Mouse (Mus musculus) heart, embryonic 16.5 days (tissue): ENCODE data around the gene Tff1. TPM values are rescaled to one million over a fixed set of nuclear protein-coding genes. Genes with fewer than 3 reads are reported as not detected.

Experiments used
- ATAC-seq: fragments of 200-750 bp; cut with Nextera tagmentation; replicated peaks from 2 replicates; pipeline ENCODE4 v1.8.0; 2017; ENCODE audit warnings: moderate number of reproducible peaks; ENCODE audit not compliant: insufficient read depth, low FRiP score; ENCODE audit errors: extremely low read depth
- H3K27ac ChIP-seq: fragments of 300-500 bp; sonication (generic); 2 replicates; pipeline ENCODE4 v1.5.1; 2014; ENCODE audit warnings: mild to moderate bottlenecking, low read length, control low read depth, moderate library complexity
- H3K27me3 ChIP-seq: fragments of 300-500 bp; sonication (generic); 2 replicates; pipeline ENCODE4 v1.6.1; 2014; ENCODE audit warnings: low read length, mixed read lengths; ENCODE audit not compliant: control insufficient read depth, insufficient read depth
- H3K36me3 ChIP-seq: fragments of 300-500 bp; sonication (generic); 2 replicates; pipeline ENCODE4 v1.6.1; 2014; ENCODE audit not compliant: control insufficient read depth, insufficient read depth
- H3K4me1 ChIP-seq: fragments of 300-500 bp; sonication (generic); 2 replicates; pipeline ENCODE4 v1.6.1; 2014; ENCODE audit warnings: low read length, mixed read lengths; ENCODE audit not compliant: control insufficient read depth, insufficient read depth
- H3K4me2 ChIP-seq: fragments of 300-500 bp; sonication (generic); 2 replicates; pipeline ENCODE4 v1.6.1; 2014; ENCODE audit warnings: low read depth, mild to moderate bottlenecking, control low read depth, low read length
- H3K4me3 ChIP-seq: fragments of 300-500 bp; sonication (generic); 2 replicates; pipeline ENCODE4 v1.5.1; 2014; ENCODE audit warnings: mild to moderate bottlenecking, control low read depth, low read length
- H3K9ac ChIP-seq: fragments of 300-500 bp; sonication (generic); 2 replicates; pipeline ENCODE4 v1.6.1; 2014; ENCODE audit warnings: low read length, control low read depth
- H3K9me3 ChIP-seq: fragments of 300-500 bp; sonication (generic); replicated peaks from 2 replicates; pipeline ENCODE4 v1.6.1; 2016; ENCODE audit warnings: low read length; ENCODE audit not compliant: control insufficient read depth
- WGBS: fragments of 180-500 bp; shearing (Covaris S2); extraction: QIAGEN DNeasy Blood & Tissue Kit; methylation state at CpG from one replicate; pipeline ENCODE4 v1.1.7; 2014; 5-methylcytosine and 5-hydroxymethylcytosine counted together
- polyA plus RNA-seq: library from polyadenylated mRNA; unstranded; fragments of >200 nt; fragmentation: Nextera tagmentation; extraction: Ambion mirVana; gene quantifications from 2 replicates; pipeline ENCODE4 v1.2.1, GENCODE M21; 2015

Gene Tff1
- not detected in 2 replicates for polyA plus RNA-seq

- H3K36me3 ChIP-seq = no peaks in the 10 kb centered on the region
- no peaks in the 10 kb centered on the region for H3K9me3 ChIP-seq
- no peak within 1 kb of the TSS for H3K4me2 ChIP-seq
- no peaks in the 10 kb centered on the region; the same call in 1 of the 2 replicates for H3K27me3 ChIP-seq
- WGBS = 63% methylated on average over 6 of the region's 6 CpGs
- no peak within 1 kb of the TSS for H3K27ac ChIP-seq
- ATAC-seq = no peak
- no peaks in the 10 kb centered on the region for H3K4me1 ChIP-seq
- no peak within 1 kb of the TSS for H3K4me3 ChIP-seq
- H3K9ac ChIP-seq = no peak within 1 kb of the TSS
These were observed at the start of gene Tff1 for GRCm38 (mm10) chr17:31165127-31165526. TSS of gene Tff1 (minus strand) at chr17:31165277.

GRCm38 (mm10) chr17:31211881-31212280 is 46.8 kb upstream of the Tff1 start:
- Histone ChIP-seq H3K4me3 (no peak overlapping the region), H3K4me1 (peaks cover 7% of the 10 kb centered on the region; the same call in 1 of the 2 replicates), H3K4me2 (no peak overlapping the region), H3K9ac (no peak overlapping the region), H3K27ac (no peak overlapping the region), H3K36me3 (no peaks in the 10 kb centered on the region), H3K27me3 (no peaks in the 10 kb centered on the region), H3K9me3 (no peaks in the 10 kb centered on the region)
- no peak for ATAC-seq
- WGBS = 87% methylated on average over 6 of the region's 6 CpGs

DNA sequence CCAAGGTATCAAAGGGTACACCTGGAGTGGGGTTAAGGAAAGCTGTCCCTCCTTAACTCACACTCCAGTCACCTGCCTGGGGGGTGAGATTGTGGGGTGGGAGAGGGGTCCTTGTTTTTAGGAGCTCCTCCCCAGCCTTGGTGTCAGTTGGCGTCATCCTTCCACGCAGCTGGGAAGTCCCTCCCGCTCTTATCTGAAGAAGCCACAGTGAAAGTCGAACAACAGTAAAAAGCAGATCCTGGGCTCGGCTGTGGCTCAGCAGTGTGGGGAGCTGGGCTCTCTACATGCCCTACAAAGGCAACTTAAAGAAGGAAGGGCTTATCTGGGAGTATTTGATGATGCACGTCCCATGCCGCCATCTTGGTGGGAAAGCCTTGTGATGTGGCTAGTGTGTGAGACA is 45.2 kb upstream of the Tff1 start:
- H3K4me3 ChIP-seq = no peak overlapping the region
- no peaks in the 10 kb centered on the region for H3K36me3 ChIP-seq
- no peak overlapping the region for H3K4me2 ChIP-seq
- H3K4me1 ChIP-seq = peaks cover 7% of the 10 kb centered on the region; the same call in 1 of the 2 replicates
- ATAC-seq = no peak
- H3K27ac ChIP-seq = no peak overlapping the region
- no peaks in the 10 kb centered on the region for H3K27me3 ChIP-seq
- WGBS = 62% methylated on average over 7 of the region's 7 CpGs
- H3K9me3 ChIP-seq = no peaks in the 10 kb centered on the region
- no peak overlapping the region for H3K9ac ChIP-seq

DNA sequence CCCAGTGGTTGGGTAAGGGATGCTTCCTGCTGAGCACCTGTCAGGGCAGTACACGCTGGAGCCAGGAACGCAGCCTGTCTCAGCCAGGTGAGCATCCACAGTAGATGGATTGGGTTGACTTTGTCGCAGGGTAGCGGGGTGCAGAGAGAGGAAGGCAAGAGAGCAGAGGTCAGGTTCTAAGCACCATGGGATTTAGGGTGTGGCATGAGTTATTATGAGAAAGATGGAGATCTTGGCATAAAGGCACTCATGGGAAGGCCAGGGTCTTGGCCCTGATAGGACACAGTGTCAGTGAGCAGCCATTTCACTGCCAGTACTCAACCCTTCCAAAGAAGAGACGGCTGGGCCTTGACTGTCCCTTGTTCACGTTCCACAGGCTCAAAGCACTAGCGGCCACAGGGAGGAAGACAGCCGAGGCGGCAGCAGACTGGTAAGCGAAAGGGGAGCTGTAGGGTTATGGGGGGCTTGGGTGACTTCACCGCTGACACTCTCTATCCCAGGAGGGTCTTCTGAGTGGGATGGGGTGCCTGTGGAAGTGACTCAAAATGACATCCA is 44.4 kb upstream of the Tff1 start:
- peaks cover 7% of the 10 kb centered on the region; the same call in 1 of the 2 replicates for H3K4me1 ChIP-seq
- no peaks in the 10 kb centered on the region for H3K9me3 ChIP-seq
- 85% methylated on average over 11 of the region's 11 CpGs for WGBS
- no peaks in the 10 kb centered on the region for H3K27me3 ChIP-seq
- H3K9ac ChIP-seq = no peak overlapping the region
- H3K4me3 ChIP-seq = no peak overlapping the region
- ATAC-seq = no peak
- no peaks in the 10 kb centered on the region for H3K36me3 ChIP-seq
- no peak overlapping the region; the same call in 1 of the 2 replicates for H3K4me2 ChIP-seq
- no peak overlapping the region for H3K27ac ChIP-seq

DNA sequence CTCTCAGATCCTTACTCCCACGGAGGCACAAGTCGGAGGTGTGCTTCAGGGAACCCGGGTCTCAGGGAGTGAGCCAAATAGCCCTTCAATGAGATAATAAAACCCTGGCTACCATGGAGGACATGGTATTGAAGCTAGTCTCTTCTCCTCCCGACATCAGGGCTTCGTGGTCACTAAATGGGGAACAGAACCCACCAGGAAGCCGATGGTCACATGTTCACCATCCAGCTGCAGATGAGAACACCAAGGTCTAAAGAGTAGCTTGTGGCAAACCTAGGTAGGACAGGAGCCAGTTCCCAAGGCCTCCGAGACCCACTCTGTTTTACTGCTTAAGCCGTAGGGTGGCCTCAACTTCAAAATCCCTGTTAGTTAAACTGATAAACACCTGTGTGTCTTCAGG is 43.6 kb upstream of the Tff1 start:
- Histone ChIP-seq H3K36me3 (no peaks in the 10 kb centered on the region), H3K4me1 (peaks cover 7% of the 10 kb centered on the region; the same call in 1 of the 2 replicates), H3K4me3 (peak overlapping the region; percentile 36; the same call in 1 of the 2 replicates), H3K9me3 (no peaks in the 10 kb centered on the region), H3K27me3 (no peaks in the 10 kb centered on the region), H3K4me2 (peak overlapping the region; percentile 34), H3K27ac (no peak overlapping the region), H3K9ac (no peak overlapping the region)
- ATAC-seq = no peak
- 82% methylated on average over 8 of the region's 8 CpGs for WGBS

GRCm38 (mm10) chr17:31207771-31208334 is 42.8 kb upstream of the Tff1 start, which contains the start of gene Ubash3a:
TSS of gene Ubash3a (plus strand) at chr17:31207873.
- peaks cover 7% of the 10 kb centered on the region; the same call in 1 of the 2 replicates for H3K4me1 ChIP-seq
- H3K9me3 ChIP-seq = no peaks in the 10 kb centered on the region
- H3K4me3 ChIP-seq = peak within 1 kb of the TSS; percentile 36
- peak; percentile 74 for ATAC-seq
- WGBS = 37% methylated on average over 12 of the region's 12 CpGs
- peak within 1 kb of the TSS; percentile 38; the same call in 1 of the 2 replicates for H3K27ac ChIP-seq
- no peaks in the 10 kb centered on the region for H3K27me3 ChIP-seq
- peak within 1 kb of the TSS; percentile 34 for H3K4me2 ChIP-seq
- H3K36me3 ChIP-seq = no peaks in the 10 kb centered on the region
- peak within 1 kb of the TSS; percentile 45; the same call in 1 of the 2 replicates for H3K9ac ChIP-seq

DNA sequence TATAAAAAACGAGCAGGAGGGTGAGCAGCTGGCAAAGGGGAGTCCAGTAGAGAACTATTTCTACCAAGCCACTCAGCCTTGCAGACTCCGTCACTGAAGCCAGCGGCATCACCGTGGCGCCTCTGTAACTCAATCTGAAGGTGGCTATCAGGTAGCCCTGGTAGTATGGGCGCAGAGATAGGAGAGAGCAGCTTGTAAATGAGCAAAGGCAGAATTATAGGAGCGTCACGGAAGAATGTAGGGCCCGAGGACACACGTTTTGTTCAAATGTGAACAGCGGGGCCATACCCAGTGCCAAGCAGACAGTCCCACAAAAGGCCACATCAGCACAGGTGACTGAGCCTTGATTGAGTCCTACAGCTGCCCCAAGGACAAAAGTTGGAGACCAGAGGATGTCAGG is 33.8 kb upstream of the Tff1 start, which contains the start of gene Tmprss3:
Tmprss3 (minus strand) TSS at position 101 of the 400 bp plus-strand sequence.
- no peaks in the 10 kb centered on the region for H3K9me3 ChIP-seq
- no peaks in the 10 kb centered on the region for H3K27me3 ChIP-seq
- H3K9ac ChIP-seq = no peak within 1 kb of the TSS
- no peak within 1 kb of the TSS for H3K27ac ChIP-seq
- H3K4me2 ChIP-seq = no peak within 1 kb of the TSS
- 83% methylated on average over 11 of the region's 11 CpGs for WGBS
- H3K4me1 ChIP-seq = no peaks in the 10 kb centered on the region
- ATAC-seq = no peak
- no peaks in the 10 kb centered on the region for H3K36me3 ChIP-seq
- H3K4me3 ChIP-seq = no peak within 1 kb of the TSS

GRCm38 (mm10) chr17:31196283-31196682 is 31.2 kb upstream of the Tff1 start:
- H3K27me3 ChIP-seq = no peaks in the 10 kb centered on the region
- H3K4me2 ChIP-seq = no peak overlapping the region
- ATAC-seq = no peak
- no peaks in the 10 kb centered on the region for H3K9me3 ChIP-seq
- H3K9ac ChIP-seq = no peak overlapping the region
- no peaks in the 10 kb centered on the region for H3K36me3 ChIP-seq
- 84% methylated on average over 7 of the region's 7 CpGs for WGBS
- no peak overlapping the region for H3K27ac ChIP-seq
- no peak overlapping the region for H3K4me3 ChIP-seq
- H3K4me1 ChIP-seq = no peaks in the 10 kb centered on the region

DNA sequence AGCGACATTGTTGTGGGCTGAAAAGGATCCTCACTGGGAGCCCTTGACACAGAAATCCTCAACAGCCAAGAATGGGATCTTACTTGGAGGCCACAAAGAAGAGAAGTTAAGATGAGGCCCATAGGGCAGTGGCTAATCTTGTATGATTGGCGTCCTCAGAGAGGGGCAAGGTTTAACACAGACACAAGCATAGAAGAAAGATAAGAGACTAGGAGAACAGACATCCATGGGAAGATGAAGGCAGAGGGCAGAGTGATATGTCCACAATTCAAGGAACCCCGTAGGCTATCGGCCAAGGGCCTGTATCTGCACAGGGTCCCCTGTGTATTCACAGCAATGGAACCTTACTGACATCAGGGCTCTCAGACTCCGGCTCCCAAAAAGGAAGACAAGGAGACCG is 30.1 kb upstream of the Tff1 start:
- Histone ChIP-seq H3K4me3 (no peak overlapping the region), H3K4me2 (no peak overlapping the region), H3K27me3 (no peaks in the 10 kb centered on the region), H3K9me3 (no peaks in the 10 kb centered on the region), H3K36me3 (no peaks in the 10 kb centered on the region), H3K4me1 (no peaks in the 10 kb centered on the region), H3K9ac (no peak overlapping the region), H3K27ac (no peak overlapping the region)
- no peak for ATAC-seq
- 78% methylated on average over 6 of the region's 6 CpGs for WGBS
